33 mouse cellular contexts compared by ENCODE assay signal in the genomic region with DNA sequence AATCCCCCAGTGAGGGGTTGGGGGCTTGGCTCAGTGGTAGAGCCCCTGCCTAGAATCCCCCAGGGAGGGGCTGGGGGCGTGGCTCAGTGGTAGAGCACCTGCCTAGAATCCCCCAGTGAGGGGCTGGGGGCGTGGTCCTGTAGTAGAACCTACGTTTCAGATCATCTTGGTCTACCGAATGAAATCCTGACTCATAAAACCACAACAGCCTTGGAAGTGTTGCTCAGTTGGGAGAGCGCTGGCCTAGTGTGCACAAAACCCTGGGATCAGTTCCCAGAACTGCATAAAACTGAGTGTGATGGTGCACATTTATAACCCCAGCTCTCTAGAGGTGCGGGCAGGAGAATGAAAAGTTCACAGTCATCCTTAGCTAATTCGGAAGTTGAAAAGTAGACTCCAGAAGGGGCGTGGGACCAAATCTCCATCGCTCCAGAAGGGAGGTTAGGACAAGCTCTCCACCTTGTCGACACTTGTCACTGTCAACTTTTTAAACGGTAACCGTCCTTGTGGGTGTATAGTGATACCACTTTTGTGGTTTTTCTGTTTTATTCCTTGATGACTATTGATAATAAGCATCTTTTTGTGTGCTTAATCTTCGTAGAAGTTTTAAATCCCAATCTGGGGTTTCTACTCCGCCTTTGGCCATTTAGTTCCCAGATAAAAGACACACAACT. TPM values are rescaled to one million over a fixed set of nuclear protein-coding genes. Genes with fewer than 3 reads are reported as not detected.
A peak's percentile ranks its signal among the peaks of the same experiment; 100 is the strongest.
DNase-seq lines count a peak whose midpoint lies in the region; ATAC-seq and TF ChIP-seq lines count a peak whose summit lies in the region.
"Had no signal": no experiment of that assay in that cellular context is flagged by ENCODE, and none has a peak within 500 bp of the region (broad histone marks: within the 10 kb centered on the region; RNA-seq: fewer than 3 reads in every experiment).

No protein-coding gene starts in this region.

- H3K27ac ChIP-seq in MEL (ENCODE audit: control insufficient read depth, low read depth, low read length) = peak overlapping the region; percentile 71
- peak overlapping the region; percentile 56 for H3K27ac ChIP-seq in liver, embryonic 13.5 days
- no peak overlapping the region for H3K27ac ChIP-seq in kidney, embryonic 14.5 days (ENCODE audit: low read depth, low read length)
- H3K27ac ChIP-seq: embryonic facial prominence, embryonic 12.5 days; hindbrain, embryonic 10.5 days; hindbrain, embryonic 15.5 days; limb, embryonic 10.5 days; limb, embryonic 15.5 days; lung, embryonic 15.5 days; midbrain, embryonic 13.5 days; stomach, embryonic 15.5 days had no signal

- H3K4me1 ChIP-seq in MEL (ENCODE audit: control insufficient read depth in 1 of 2, insufficient read depth in 2 of 2, low read length in 2 of 2) = peaks cover 13 to 50% of the 10 kb centered on the region in 2 experiments
- peaks cover 73% of the 10 kb centered on the region for H3K4me1 ChIP-seq in liver, embryonic 13.5 days (replicated peaks)
- no peaks in the 10 kb centered on the region for H3K4me1 ChIP-seq in kidney, embryonic 14.5 days (ENCODE audit: control insufficient read depth, insufficient read depth, low read length)
- H3K4me1 ChIP-seq: embryonic facial prominence, embryonic 12.5 days; hindbrain, embryonic 10.5 days; hindbrain, embryonic 15.5 days; limb, embryonic 10.5 days; limb, embryonic 15.5 days; midbrain, embryonic 13.5 days; stomach, embryonic 15.5 days had no signal

- peak overlapping the region; percentile 32 for H3K9ac ChIP-seq in MEL (ENCODE audit: control insufficient read depth, low read depth, low read length, poor library complexity, severe bottlenecking)
- 0 out of 2 replicates have a peak overlapping the region, but pooled peaks have one; percentile 1 for H3K9ac ChIP-seq in liver, embryonic 13.5 days
- H3K9ac ChIP-seq in kidney, embryonic 14.5 days (ENCODE audit: low read depth, low read length) = no peak overlapping the region
- H3K9ac ChIP-seq: embryonic facial prominence, embryonic 12.5 days; forebrain, postnatal 0 days; hindbrain, embryonic 15.5 days; limb, embryonic 15.5 days; lung, embryonic 15.5 days; midbrain, embryonic 13.5 days; stomach, embryonic 15.5 days had no signal

- H3K79me2 ChIP-seq in MEL (ENCODE audit: control insufficient read depth, insufficient read depth, low read length, poor library complexity) = 0 out of 2 replicates have a peak, but pooled peaks cover 2% of the 10 kb centered on the region

- peak overlapping the region; percentile 42 for H3K4me2 ChIP-seq in liver, embryonic 13.5 days
- no peak overlapping the region for H3K4me2 ChIP-seq in kidney, embryonic 14.5 days (replicated peaks; ENCODE audit: low read depth, low read length)
- H3K4me2 ChIP-seq: embryonic facial prominence, embryonic 12.5 days; hindbrain, embryonic 15.5 days; limb, embryonic 15.5 days; lung, embryonic 15.5 days; midbrain, embryonic 13.5 days; stomach, embryonic 15.5 days had no signal

- no peak for TF ChIP-seq RAD21 in MEL (IDR thresholded peaks at IDR 0.05; ENCODE audit: low read depth, low read length)

- TF ChIP-seq EP300 in MEL (IDR thresholded peaks at IDR 0.05; ENCODE audit: low read depth in 1 of 2, low read length in 2 of 2) = peak; percentile 81 to 93

- no peaks in the 10 kb centered on the region for H3K27me3 ChIP-seq in MEL (ENCODE audit: control insufficient read depth in 1 of 2, insufficient read depth in 2 of 2, low read length in 2 of 2)
- no peaks in the 10 kb centered on the region for H3K27me3 ChIP-seq in liver, embryonic 13.5 days
- H3K27me3 ChIP-seq in kidney, embryonic 14.5 days (ENCODE audit: control insufficient read depth, insufficient read depth, low read length) = no peaks in the 10 kb centered on the region
- H3K27me3 ChIP-seq: embryonic facial prominence, embryonic 12.5 days; hindbrain, embryonic 15.5 days; limb, embryonic 15.5 days; lung, embryonic 15.5 days; midbrain, embryonic 13.5 days; Patski; stomach, embryonic 15.5 days had no signal

- no peak for TF ChIP-seq POLR2A in MEL (IDR thresholded peaks at IDR 0.05; ENCODE audit: control insufficient read depth in 1 of 2, insufficient read depth in 1 of 2, low read depth in 1 of 2, low read length in 2 of 2, poor library complexity in 1 of 2)

- H3K4me3 ChIP-seq in MEL (ENCODE audit: control insufficient read depth in 1 of 2, insufficient read depth in 1 of 2, low read depth in 2 of 2, low read length in 2 of 2) = peak overlapping the region; percentile 24 to 46
- H3K4me3 ChIP-seq in liver, embryonic 13.5 days (replicated peaks) = no peak overlapping the region
- H3K4me3 ChIP-seq in kidney, embryonic 14.5 days (ENCODE audit: low read length) = no peak overlapping the region
- H3K4me3 ChIP-seq: embryonic facial prominence, embryonic 12.5 days; hindbrain, embryonic 10.5 days; hindbrain, embryonic 15.5 days; limb, embryonic 10.5 days; limb, embryonic 15.5 days; lung, embryonic 15.5 days; megakaryocyte, embryonic 14.5 days; midbrain, embryonic 13.5 days; stomach, embryonic 15.5 days had no signal

- peaks cover 0 to 37% of the 10 kb centered on the region in 2 experiments; a peak in 2 of 4 replicates for H3K36me3 ChIP-seq in MEL (ENCODE audit: control insufficient read depth in 1 of 2, insufficient read depth in 2 of 2, low read length in 2 of 2)
- no peaks in the 10 kb centered on the region for H3K36me3 ChIP-seq in liver, embryonic 13.5 days
- H3K36me3 ChIP-seq in kidney, embryonic 14.5 days (ENCODE audit: control insufficient read depth, insufficient read depth, low read length) = no peaks in the 10 kb centered on the region
- H3K36me3 ChIP-seq: embryonic facial prominence, embryonic 12.5 days; hindbrain, embryonic 10.5 days; hindbrain, embryonic 15.5 days; limb, embryonic 10.5 days; limb, embryonic 15.5 days; lung, embryonic 15.5 days; midbrain, embryonic 13.5 days; stomach, embryonic 15.5 days had no signal

- WGBS in liver, embryonic 13.5 days (ENCODE audit: insufficient replicate concordance) = 29% methylated on average over 14 of the region's 14 CpGs
- WGBS in kidney, embryonic 14.5 days = 86% methylated on average over 14 of the region's 14 CpGs

- ATAC-seq in liver, embryonic 13.5 days (ENCODE audit: low read depth) = peak; percentile 32; the same call in 1 of the 2 replicates
- ATAC-seq in megakaryocyte progenitor cell, adult 5-6 weeks (replicated peaks; ENCODE audit: poor library complexity) = peak; percentile 54
- ATAC-seq in kidney, embryonic 14.5 days (ENCODE audit: low FRiP score, low TSS enrichment) = no peak
- ATAC-seq: forebrain, postnatal 0 days; midbrain, embryonic 13.5 days; Patski had no signal

- TF ChIP-seq CTCF in MEL (IDR thresholded peaks at IDR 0.05 in 2 of 3, conservative IDR thresholded peaks at IDR 0.05 in 1 of 3; ENCODE audit: control insufficient read depth in 1 of 3, insufficient read depth in 1 of 3, low read depth in 2 of 3, low read length in 3 of 3, poor library complexity in 1 of 3, severe bottlenecking in 1 of 3) = no peak

- DNase-seq in 416B (ENCODE audit: low read depth) = peak; percentile 54
- DNase-seq in MEL (ENCODE audit: low read depth, low spot score) = peak; percentile 72
- no peak for DNase-seq in liver, embryonic 13.5 days
- no peak for DNase-seq in gastrocnemius, postnatal 10 days
- DNase-seq in layer of hippocampus, postnatal 14 days (ENCODE audit: low spot score in 2 of 2) = no peak
- DNase-seq: adrenal gland, postnatal 25 days; B cell, adult 2 months; cerebellum, adult 2 months; cerebellum, postnatal 14 days; forebrain, postnatal 0 days; heart, postnatal 14 days; kidney, adult 18-20 months; kidney, postnatal 4 days; layer of hippocampus, postnatal 36 days; lung, postnatal 36 days had no signal

- H3K9me3 ChIP-seq in MEL (replicated peaks; ENCODE audit: insufficient read depth, low read length) = no peaks in the 10 kb centered on the region
- no peaks in the 10 kb centered on the region for H3K9me3 ChIP-seq in liver, embryonic 13.5 days (replicated peaks)
- no peaks in the 10 kb centered on the region for H3K9me3 ChIP-seq in kidney, embryonic 14.5 days (ENCODE audit: control insufficient read depth, low read length)
- H3K9me3 ChIP-seq: embryonic facial prominence, embryonic 12.5 days; hindbrain, embryonic 10.5 days; hindbrain, embryonic 15.5 days; limb, embryonic 10.5 days; limb, embryonic 15.5 days; lung, embryonic 15.5 days; megakaryocyte, embryonic 14.5 days; midbrain, embryonic 13.5 days; stomach, embryonic 15.5 days had no signal

RNA-seq across cellular contexts. Expression of gene Cldn3, which starts 9.3 kb away (rescaled TPM):
- not detected in 2 replicates for total RNA-seq in MEL (2012; rRNA removed)
- 1 to 10 TPM in 1 of 2 experiments, not detected in 1; 1.1 TPM for polyA plus RNA-seq in MEL (2012; ENCODE audit: insufficient read depth in 1 of 2, insufficient read length in 2 of 2, low read depth in 1 of 2, low replicate concordance in 2 of 2, missing spikeins in 1 of 2)
- polyA plus RNA-seq in liver, embryonic 13.5 days (2015; fragmentation: Nextera tagmentation; extraction: Ambion mirVana) = 0.38 and 0.74 TPM in 2 replicates
- total RNA-seq in megakaryocyte progenitor cell, adult 5-6 weeks (2015) = not detected in 2 replicates
- not detected in 2 replicates for total RNA-seq in megakaryocyte progenitor cell, adult 5-6 weeks (2017)
- total RNA-seq in gastrocnemius, postnatal 10 days (2021) = not detected
- total RNA-seq in layer of hippocampus, postnatal 14 days (2021) = 1 to 10 TPM; 2.0 to 2.7 TPM
- 47.0 and 54.7 TPM in 2 replicates for polyA plus RNA-seq in kidney, embryonic 14.5 days (2014; fragmentation: Nextera tagmentation; extraction: Ambion mirVana)
- total RNA-seq: gastrocnemius, adult 8-10 months; monocyte, adult 5-6 weeks had no signal
- polyA plus RNA-seq: Patski had no signal

RNA-seq across cellular contexts. Expression of gene Cldn4, which starts 30.0 kb away (rescaled TPM):
- 0.08 TPM in 1 of 2 replicates, not detected in the other for total RNA-seq in MEL (2012; rRNA removed)
- polyA plus RNA-seq in MEL (2012; ENCODE audit: insufficient read depth in 1 of 2, insufficient read length in 2 of 2, low read depth in 1 of 2, low replicate concordance in 2 of 2, missing spikeins in 1 of 2) = under 1 TPM in 1 of 2 experiments, not detected in 1; 0.04 TPM
- 0.15 and 0.32 TPM in 2 replicates for polyA plus RNA-seq in liver, embryonic 13.5 days (2015; fragmentation: Nextera tagmentation; extraction: Ambion mirVana)
- not detected in 2 replicates for total RNA-seq in megakaryocyte progenitor cell, adult 5-6 weeks (2015)
- total RNA-seq in megakaryocyte progenitor cell, adult 5-6 weeks (2017) = not detected in 2 replicates
- not detected for total RNA-seq in gastrocnemius, postnatal 10 days (2021)
- total RNA-seq in layer of hippocampus, postnatal 14 days (2021) = not detected
- 73.4 and 76.1 TPM in 2 replicates for polyA plus RNA-seq in kidney, embryonic 14.5 days (2014; fragmentation: Nextera tagmentation; extraction: Ambion mirVana)
- total RNA-seq: adrenal gland, postnatal 25 days; forebrain, postnatal 0 days; gastrocnemius, adult 8-10 months; heart, adult 8-10 months; layer of hippocampus, adult 8-10 months; layer of hippocampus, postnatal 36 days; left cerebral cortex, postnatal 10 days; monocyte, adult 5-6 weeks had no signal
- polyA plus RNA-seq: forebrain, postnatal 0 days; midbrain, embryonic 13.5 days; neural tube, embryonic 14.5 days had no signal

RNA-seq across cellular contexts. Expression of gene Abhd11, which starts 32.2 kb away (rescaled TPM):
- total RNA-seq in MEL (2012; rRNA removed) = 43.0 and 55.9 TPM in 2 replicates
- 10 to 100 TPM in 1 of 2 experiments, not detected in 1; 51.7 TPM for polyA plus RNA-seq in MEL (2012; ENCODE audit: insufficient read depth in 1 of 2, insufficient read length in 2 of 2, low read depth in 1 of 2, low replicate concordance in 2 of 2, missing spikeins in 1 of 2)
- 37.0 and 37.3 TPM in 2 replicates for polyA plus RNA-seq in liver, embryonic 13.5 days (2015; fragmentation: Nextera tagmentation; extraction: Ambion mirVana)
- total RNA-seq in megakaryocyte progenitor cell, adult 5-6 weeks (2015) = 133 and 142 TPM in 2 replicates
- total RNA-seq in megakaryocyte progenitor cell, adult 5-6 weeks (2017) = 59.3 and 65.3 TPM in 2 replicates
- total RNA-seq in gastrocnemius, postnatal 10 days (2021) = 10 to 100 TPM; 51.2 to 60.6 TPM
- 10 to 100 TPM; 39.3 to 40.4 TPM for total RNA-seq in layer of hippocampus, postnatal 14 days (2021)
- polyA plus RNA-seq in kidney, embryonic 14.5 days (2014; fragmentation: Nextera tagmentation; extraction: Ambion mirVana) = 73.5 and 78.9 TPM in 2 replicates

RNA-seq across cellular contexts. Expression of gene Mettl27, which starts 44.5 kb away (rescaled TPM):
- total RNA-seq in MEL (2012; rRNA removed) = 0.75 and 0.96 TPM in 2 replicates
- polyA plus RNA-seq in MEL (2012; ENCODE audit: insufficient read depth in 1 of 2, insufficient read length in 2 of 2, low read depth in 1 of 2, low replicate concordance in 2 of 2, missing spikeins in 1 of 2) = 1 to 10 TPM in 1 of 2 experiments, not detected in 1; 3.1 TPM
- polyA plus RNA-seq in liver, embryonic 13.5 days (2015; fragmentation: Nextera tagmentation; extraction: Ambion mirVana) = 10.6 and 12.2 TPM in 2 replicates
- total RNA-seq in megakaryocyte progenitor cell, adult 5-6 weeks (2015) = 1.9 and 3.9 TPM in 2 replicates
- total RNA-seq in megakaryocyte progenitor cell, adult 5-6 weeks (2017) = 0.92 and 3.4 TPM in 2 replicates
- 1 to 10 TPM; 7.4 to 8.6 TPM for total RNA-seq in gastrocnemius, postnatal 10 days (2021)
- 10 to 100 TPM; 14.6 to 16.5 TPM for total RNA-seq in layer of hippocampus, postnatal 14 days (2021)
- polyA plus RNA-seq in kidney, embryonic 14.5 days (2014; fragmentation: Nextera tagmentation; extraction: Ambion mirVana) = 19.4 and 26.6 TPM in 2 replicates
- total RNA-seq: monocyte, adult 5-6 weeks had no signal

RNA-seq across cellular contexts. Expression of gene Stx1a, which starts 46.6 kb away (rescaled TPM):
- 3.2 and 3.3 TPM in 2 replicates for total RNA-seq in MEL (2012; rRNA removed)
- 1 to 10 TPM in 1 of 2 experiments, not detected in 1; 6.0 TPM for polyA plus RNA-seq in MEL (2012; ENCODE audit: insufficient read depth in 1 of 2, insufficient read length in 2 of 2, low read depth in 1 of 2, low replicate concordance in 2 of 2, missing spikeins in 1 of 2)
- 1.3 and 1.5 TPM in 2 replicates for polyA plus RNA-seq in liver, embryonic 13.5 days (2015; fragmentation: Nextera tagmentation; extraction: Ambion mirVana)
- 0.39 and 1.2 TPM in 2 replicates for total RNA-seq in megakaryocyte progenitor cell, adult 5-6 weeks (2015)
- 0.04 and 0.44 TPM in 2 replicates for total RNA-seq in megakaryocyte progenitor cell, adult 5-6 weeks (2017)
- total RNA-seq in gastrocnemius, postnatal 10 days (2021) = 1 to 10 TPM; 2.0 to 5.1 TPM
- total RNA-seq in layer of hippocampus, postnatal 14 days (2021) = 100 to 1,000 TPM; 157 to 160 TPM
- polyA plus RNA-seq in kidney, embryonic 14.5 days (2014; fragmentation: Nextera tagmentation; extraction: Ambion mirVana) = 11.5 and 13.5 TPM in 2 replicates

Comparison
In these comparisons a context has a peak if more than half of its experiments do, and no peak if none do; other contexts are left out.
1. DNase-seq: peak in 416B (single experiment) and MEL (single experiment); none in liver, embryonic 13.5 days (single experiment), gastrocnemius, postnatal 10 days (single experiment) and layer of hippocampus, postnatal 14 days (0 of 2).
2. H3K4me3 ChIP-seq: peak in MEL (2 of 2); none in liver, embryonic 13.5 days (single experiment) and kidney, embryonic 14.5 days (single experiment).